Mouse (Mus musculus): ENCODE data around the gene Zfp629. TPM values are rescaled to one million over a fixed set of nuclear protein-coding genes. Genes with fewer than 3 reads are reported as not detected.
A peak's percentile ranks its signal among the peaks of the same experiment; 100 is the strongest.

Zfp629 gene
- polyA plus RNA-seq, 1 experiment = 4.9 TPM

DNA sequence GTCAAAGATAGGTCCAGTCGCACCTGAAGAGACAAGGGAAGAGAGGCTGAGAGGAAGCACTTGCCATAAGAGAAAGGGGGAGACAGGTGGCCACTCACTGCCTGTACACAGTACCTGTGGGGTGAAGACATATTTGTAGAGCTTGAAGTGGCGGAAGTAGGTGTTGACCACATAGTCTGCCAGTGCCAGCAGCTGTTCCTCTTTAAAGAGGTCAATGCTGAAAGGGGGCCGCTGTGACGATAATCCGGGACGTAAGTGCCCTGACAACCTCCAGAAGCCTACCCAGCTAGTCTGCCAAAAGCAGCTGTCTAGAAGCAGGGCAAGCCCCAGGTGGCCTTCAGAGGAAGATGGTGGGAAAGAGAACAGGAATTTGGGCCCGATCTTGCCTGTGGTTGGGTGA lies 30.6 kb downstream of the Zfp629 start:
- TF ChIP-seq CTCF (IDR thresholded peaks at IDR 0.05; ENCODE audit: extremely low read depth, insufficient read depth, insufficient read length, insufficient replicate concordance) = no peak
- no peak for TF ChIP-seq POLR2A (IDR thresholded peaks at IDR 0.05; ENCODE audit: low read depth, low read length)
- Histone ChIP-seq H3K4me1 (ENCODE audit: control insufficient read depth, insufficient read depth, insufficient read length) (peaks cover 5% of the 10 kb centered on the region; the same call in 1 of the 2 replicates), H3K4me3 (ENCODE audit: extremely low read depth, insufficient read depth, insufficient read length) (no peak overlapping the region), H3K27me3 (ENCODE audit: control insufficient read depth, insufficient read depth, low read length) (no peaks in the 10 kb centered on the region), H3K36me3 (ENCODE audit: control insufficient read depth, insufficient read depth, low read length) (peaks cover 21% of the 10 kb centered on the region), H3K27ac (ENCODE audit: insufficient read depth, low read length) (no peak overlapping the region)
- no peak for DNase-seq (ENCODE audit: low read depth in 1 of 2, low spot score in 2 of 2)
- WGBS = 70% methylated on average over 7 of the region's 7 CpGs

- DNase-seq (ENCODE audit: low read depth in 1 of 2, low spot score in 2 of 2) = no peak
- peaks cover 29% of the 10 kb centered on the region for H3K36me3 ChIP-seq (ENCODE audit: control insufficient read depth, insufficient read depth, low read length)
- 96% methylated on average over 6 of the region's 6 CpGs for WGBS
- no peak overlapping the region for H3K27ac ChIP-seq (ENCODE audit: insufficient read depth, low read length)
- TF ChIP-seq CTCF (IDR thresholded peaks at IDR 0.05; ENCODE audit: extremely low read depth, insufficient read depth, insufficient read length, insufficient replicate concordance) (no peak), POLR2A (IDR thresholded peaks at IDR 0.05; ENCODE audit: low read depth, low read length) (no peak)
- H3K4me3 ChIP-seq (ENCODE audit: extremely low read depth, insufficient read depth, insufficient read length) = no peak overlapping the region
- H3K4me1 ChIP-seq (ENCODE audit: control insufficient read depth, insufficient read depth, insufficient read length) = no peaks in the 10 kb centered on the region; the same call in 1 of the 2 replicates
- no peaks in the 10 kb centered on the region for H3K27me3 ChIP-seq (ENCODE audit: control insufficient read depth, insufficient read depth, low read length)
Observed at GRCm38 (mm10) chr7:127583260-127583659, 32.3 kb downstream of the Zfp629 start.

DNA sequence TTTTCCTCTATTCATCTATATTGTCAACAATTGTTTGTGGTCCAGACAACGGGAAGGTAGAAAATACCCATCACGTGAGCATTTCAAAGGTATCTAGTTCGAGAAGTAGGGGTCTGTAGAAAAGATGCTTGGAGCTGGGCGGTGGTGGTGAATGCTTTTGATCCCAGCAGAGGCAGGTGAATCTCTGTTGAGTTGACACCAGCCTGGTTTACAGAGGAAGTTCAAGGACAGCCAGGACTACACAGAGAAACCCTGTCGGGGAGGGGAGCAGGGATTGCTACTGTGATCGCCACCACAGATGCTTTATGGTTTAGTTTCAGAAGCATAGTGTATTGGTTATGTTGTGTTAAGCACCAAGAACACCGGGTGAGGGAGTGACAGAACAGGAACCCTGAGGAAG lies 41.5 kb downstream of the Zfp629 start:
- Histone ChIP-seq H3K4me1 (ENCODE audit: control insufficient read depth, insufficient read depth, insufficient read length) (peaks cover 6% of the 10 kb centered on the region), H3K4me3 (ENCODE audit: extremely low read depth, insufficient read depth, insufficient read length) (peak overlapping the region; percentile 77), H3K36me3 (ENCODE audit: control insufficient read depth, insufficient read depth, low read length) (peaks cover 11% of the 10 kb centered on the region), H3K27ac (ENCODE audit: insufficient read depth, low read length) (no peak overlapping the region; the same call in 1 of the 2 replicates), H3K27me3 (ENCODE audit: control insufficient read depth, insufficient read depth, low read length) (no peaks in the 10 kb centered on the region)
- 10% methylated on average over 7 of the region's 7 CpGs for WGBS
- no peak for DNase-seq (ENCODE audit: low read depth in 1 of 2, low spot score in 2 of 2)
- no peak for TF ChIP-seq CTCF (IDR thresholded peaks at IDR 0.05; ENCODE audit: extremely low read depth, insufficient read depth, insufficient read length, insufficient replicate concordance)
- no peak for TF ChIP-seq POLR2A (IDR thresholded peaks at IDR 0.05; ENCODE audit: low read depth, low read length)

DNA sequence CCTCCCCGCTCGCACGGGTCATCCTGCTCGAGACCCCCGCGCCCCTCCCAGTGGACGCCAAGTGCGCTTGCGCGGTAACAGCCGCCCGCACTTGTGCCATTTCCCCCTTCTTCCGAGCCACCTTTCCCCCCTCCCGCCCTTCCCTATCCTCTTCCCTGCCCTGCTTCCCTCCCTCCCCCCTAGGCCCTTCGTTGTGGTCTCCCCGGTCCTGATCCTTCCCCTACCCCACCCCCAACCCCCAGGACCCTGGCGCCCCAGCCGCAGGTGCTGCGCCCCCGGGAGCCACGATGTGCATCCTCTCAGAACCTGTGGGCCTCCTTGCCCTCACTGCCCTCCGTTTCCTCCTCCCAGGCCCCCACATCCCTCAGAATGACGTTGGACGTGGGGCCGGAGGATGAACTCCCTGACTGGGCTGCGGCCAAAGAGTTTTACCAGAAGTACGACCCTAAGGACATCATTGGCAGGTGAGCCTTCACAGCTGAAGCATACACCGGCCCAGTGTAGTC lies 42.0 kb downstream of the Zfp629 start:
- peak overlapping the region; percentile 68 for H3K27ac ChIP-seq (ENCODE audit: insufficient read depth, low read length)
- no peaks in the 10 kb centered on the region for H3K27me3 ChIP-seq (ENCODE audit: control insufficient read depth, insufficient read depth, low read length)
- H3K36me3 ChIP-seq (ENCODE audit: control insufficient read depth, insufficient read depth, low read length) = peaks cover 11% of the 10 kb centered on the region
- peaks cover 6% of the 10 kb centered on the region for H3K4me1 ChIP-seq (ENCODE audit: control insufficient read depth, insufficient read depth, insufficient read length)
- H3K4me3 ChIP-seq (ENCODE audit: extremely low read depth, insufficient read depth, insufficient read length) = peak overlapping the region; percentile 77
- no peak for TF ChIP-seq CTCF (IDR thresholded peaks at IDR 0.05; ENCODE audit: extremely low read depth, insufficient read depth, insufficient read length, insufficient replicate concordance)
- DNase-seq (ENCODE audit: low read depth in 1 of 2, low spot score in 2 of 2) = no peak
- 2% methylated on average over 19 of the region's 28 CpGs for WGBS

- DNase-seq (ENCODE audit: low read depth in 1 of 2, low spot score in 2 of 2) = peak; percentile 90 to 97
- peaks cover 6% of the 10 kb centered on the region for H3K4me1 ChIP-seq (ENCODE audit: control insufficient read depth, insufficient read depth, insufficient read length)
- H3K4me3 ChIP-seq (ENCODE audit: extremely low read depth, insufficient read depth, insufficient read length) = peak within 1 kb of the TSS; percentile 77
- no peaks in the 10 kb centered on the region for H3K27me3 ChIP-seq (ENCODE audit: control insufficient read depth, insufficient read depth, low read length)
- WGBS = under 1% methylated on average over 17 of the region's 17 CpGs
- peaks cover 8% of the 10 kb centered on the region for H3K36me3 ChIP-seq (ENCODE audit: control insufficient read depth, insufficient read depth, low read length)
- peak; percentile 91 for TF ChIP-seq POLR2A (IDR thresholded peaks at IDR 0.05; ENCODE audit: low read depth, low read length)
- no peak for TF ChIP-seq CTCF (IDR thresholded peaks at IDR 0.05; ENCODE audit: extremely low read depth, insufficient read depth, insufficient read length, insufficient replicate concordance)
- H3K27ac ChIP-seq (ENCODE audit: insufficient read depth, low read length) = peak within 1 kb of the TSS; percentile 79
Observed at GRCm38 (mm10) chr7:127572895-127573471, 42.6 kb downstream of the Zfp629 start, which contains the start of gene Phkg2. Gene Phkg2, plus strand, starts transcription at chr7:127573340.

GRCm38 (mm10) chr7:127564381-127565150 lies 51.0 kb downstream of the Zfp629 start:
- Histone ChIP-seq H3K27ac (ENCODE audit: insufficient read depth, low read length) (no peak overlapping the region), H3K4me3 (ENCODE audit: extremely low read depth, insufficient read depth, insufficient read length) (no peak overlapping the region), H3K36me3 (ENCODE audit: control insufficient read depth, insufficient read depth, low read length) (peaks cover 26% of the 10 kb centered on the region), H3K4me1 (ENCODE audit: control insufficient read depth, insufficient read depth, insufficient read length) (no peaks in the 10 kb centered on the region), H3K27me3 (ENCODE audit: control insufficient read depth, insufficient read depth, low read length) (no peaks in the 10 kb centered on the region)
- TF ChIP-seq POLR2A (IDR thresholded peaks at IDR 0.05; ENCODE audit: low read depth, low read length) (no peak), CTCF (IDR thresholded peaks at IDR 0.05; ENCODE audit: extremely low read depth, insufficient read depth, insufficient read length, insufficient replicate concordance) (no peak)
- DNase-seq (ENCODE audit: low read depth in 1 of 2, low spot score in 2 of 2) = no peak
- 89% methylated on average over 6 of the region's 6 CpGs for WGBS

All from spleen, adult 2 months (tissue).